Mouse (Mus musculus) liver, embryonic 14.5 days (tissue): ENCODE measurements around the gene Ccdc13.

Experiments used
- CTCF ChIP-seq: IDR thresholded peaks from 2 replicates; pipeline ENCODE4 v1.5.1; 2016; ENCODE audit warnings: antibody characterized with exemption, low read depth, control low read depth
- EP300 ChIP-seq: IDR thresholded peaks from 2 replicates; pipeline ENCODE4 v1.6.1; 2016; ENCODE audit warnings: antibody characterized with exemption, low read depth

DNA sequence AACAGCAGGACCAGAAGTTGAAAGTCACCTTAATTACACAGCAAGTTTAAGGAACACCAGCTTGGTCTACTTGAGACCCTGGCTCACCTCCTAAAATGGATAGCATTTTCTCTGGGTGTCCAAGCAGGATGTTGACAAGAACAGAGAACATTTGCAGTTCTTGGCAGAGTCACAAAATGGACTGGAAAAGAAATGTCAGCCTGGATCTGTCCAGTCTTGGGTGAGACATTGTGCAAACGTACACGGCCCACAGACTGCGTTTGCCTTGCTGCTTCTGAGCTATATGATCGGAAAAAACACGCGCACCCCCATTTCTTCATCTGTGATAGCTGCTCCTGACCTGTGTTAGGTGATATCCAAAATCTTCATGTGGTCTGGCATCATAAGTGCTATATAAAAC is 28.4 kb upstream of the Ccdc13 start:
- TF ChIP-seq EP300 (no peak), CTCF (no peak)
